Mouse (Mus musculus) Muller cell, postnatal 12 days (primary cell): Measurements from ENCODE around the gene Clspn.
"Not testable (repeated sequence)": the region's sequence is repeated elsewhere in the genome, so short reads cannot be mapped to it uniquely, and the experiment has no call there.

Experiments
- DNase-seq: peaks from one replicate; pipeline ENCODE4 v3.0.0-alpha.2; 2015; ENCODE audit errors: inconsistent ontology term

The Clspn gene

DNA sequence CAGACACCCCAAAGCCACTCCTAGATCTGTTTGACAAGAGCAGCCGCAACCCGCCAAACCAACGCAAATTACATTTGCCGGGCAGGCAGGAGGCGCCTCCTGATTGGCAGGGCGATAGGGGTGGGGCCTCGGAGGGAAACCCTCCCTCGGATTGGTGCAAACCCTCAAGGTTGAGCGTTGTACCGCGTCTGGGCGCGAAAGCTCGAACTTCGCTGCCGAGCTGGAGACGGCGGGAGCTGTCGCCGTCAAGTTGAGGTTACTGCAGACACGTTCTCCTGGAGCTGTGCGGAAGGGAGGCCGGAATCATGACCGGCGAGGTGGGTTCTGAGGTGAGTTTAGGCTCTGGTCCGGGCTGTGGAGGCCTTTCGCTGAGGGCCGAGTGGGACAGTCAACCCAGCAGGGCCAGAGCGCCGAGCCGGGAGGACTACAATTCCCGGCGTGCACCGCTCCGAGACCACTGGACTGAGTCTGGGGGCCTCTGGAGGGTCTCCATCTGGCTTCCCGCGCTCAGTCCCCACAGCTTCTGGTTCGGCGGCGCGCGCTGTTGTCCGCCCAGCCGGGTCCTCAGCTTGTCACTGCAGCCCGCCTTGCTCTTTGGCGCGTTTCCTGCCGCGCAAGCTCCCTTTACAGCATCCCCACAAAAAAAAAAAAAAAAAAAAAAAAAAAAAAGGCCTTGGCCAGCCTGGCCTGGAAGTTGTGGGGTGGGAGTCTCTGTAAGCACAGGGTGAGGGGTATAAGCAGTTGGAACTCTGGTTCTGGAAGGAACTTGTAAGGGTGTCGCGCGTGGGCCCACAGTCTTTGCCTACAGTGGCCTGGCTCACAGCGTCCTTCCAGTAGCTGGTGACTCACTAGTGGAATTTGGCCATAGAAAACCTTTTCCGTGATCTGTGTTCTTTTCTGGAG, at the start of gene Clspn:
Gene Clspn (plus strand): TSS at position 127 of the 903 bp plus-strand sequence.
- peak; percentile 92 for DNase-seq

DNA sequence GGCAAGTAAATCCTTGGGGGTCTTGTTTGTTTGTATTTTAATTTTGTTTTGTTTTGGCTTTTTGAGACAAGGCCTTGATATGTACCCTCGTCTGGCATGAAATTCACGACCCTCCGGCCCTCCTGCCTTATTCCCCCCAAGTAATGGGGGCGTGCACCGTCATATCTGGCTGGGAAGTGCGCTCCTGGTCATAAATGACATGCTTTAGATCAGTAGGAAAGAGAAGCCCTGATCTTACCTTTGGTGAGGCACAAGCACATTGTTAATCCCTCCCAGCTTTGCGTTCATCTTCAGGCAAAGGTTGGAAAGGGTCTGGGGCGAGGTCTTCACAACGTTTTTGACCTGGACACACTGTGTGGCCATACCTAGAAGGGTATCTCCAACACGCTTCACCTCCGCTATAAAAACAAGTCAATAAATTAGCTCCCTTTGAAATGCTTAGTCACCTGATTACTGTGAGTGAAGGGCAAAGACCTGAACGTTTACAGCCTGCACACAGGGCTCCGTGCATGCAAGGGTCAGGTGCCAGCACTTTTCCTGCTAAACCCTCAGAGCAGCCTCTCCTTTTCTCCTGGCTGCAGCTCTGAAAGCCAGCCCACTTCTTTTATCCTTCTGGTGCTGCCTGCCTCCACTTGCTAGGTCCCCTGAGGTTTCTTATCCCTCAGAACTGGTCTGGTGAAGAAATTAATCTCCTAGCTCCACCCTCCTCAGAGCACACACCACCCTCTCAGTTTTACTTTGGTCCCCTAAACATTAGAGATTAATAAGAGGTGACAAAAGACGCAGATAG, 48.4 kb upstream of the Clspn start:
- DNase-seq: no peak

DNA sequence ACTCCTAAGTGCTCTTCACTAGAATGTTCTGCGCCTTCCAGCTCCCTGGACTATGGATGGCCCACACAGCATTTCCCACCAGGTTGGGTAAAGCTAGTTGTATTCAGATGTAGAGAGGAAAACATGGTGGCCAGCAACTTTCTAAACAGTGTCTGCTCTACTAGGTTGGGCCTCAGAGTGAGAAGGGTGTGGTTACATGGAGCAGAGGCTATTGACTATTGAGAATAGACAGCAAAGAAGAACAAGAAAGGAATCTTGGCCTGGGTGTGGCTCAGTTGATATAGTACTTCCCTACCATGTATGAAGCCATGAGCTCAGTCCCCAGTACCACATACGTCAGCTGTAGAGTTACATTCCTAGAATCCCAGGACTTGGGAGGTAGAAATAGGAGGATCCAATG, 47.7 kb upstream of the Clspn start:
- no peak for DNase-seq

DNA sequence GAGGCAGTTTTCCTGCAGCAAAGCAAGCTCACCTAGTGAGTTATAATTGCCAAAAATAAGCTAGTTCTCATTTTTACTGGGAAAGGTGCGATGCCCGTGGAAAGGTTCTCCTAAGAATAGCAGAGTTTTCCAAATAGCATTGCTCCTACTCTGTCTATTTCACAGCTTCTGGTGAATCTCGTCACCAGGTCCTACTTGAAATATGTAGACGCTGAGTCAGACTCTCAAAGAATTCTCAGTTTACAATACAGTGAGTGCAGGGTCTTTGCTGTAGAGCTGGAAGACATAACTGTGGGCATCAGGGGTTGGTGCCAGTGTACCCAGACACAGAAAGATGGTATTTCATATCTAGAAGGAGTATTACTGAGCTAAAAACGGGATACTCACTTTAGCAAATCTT, 45.7 kb upstream of the Clspn start:
- DNase-seq: no peak

DNA sequence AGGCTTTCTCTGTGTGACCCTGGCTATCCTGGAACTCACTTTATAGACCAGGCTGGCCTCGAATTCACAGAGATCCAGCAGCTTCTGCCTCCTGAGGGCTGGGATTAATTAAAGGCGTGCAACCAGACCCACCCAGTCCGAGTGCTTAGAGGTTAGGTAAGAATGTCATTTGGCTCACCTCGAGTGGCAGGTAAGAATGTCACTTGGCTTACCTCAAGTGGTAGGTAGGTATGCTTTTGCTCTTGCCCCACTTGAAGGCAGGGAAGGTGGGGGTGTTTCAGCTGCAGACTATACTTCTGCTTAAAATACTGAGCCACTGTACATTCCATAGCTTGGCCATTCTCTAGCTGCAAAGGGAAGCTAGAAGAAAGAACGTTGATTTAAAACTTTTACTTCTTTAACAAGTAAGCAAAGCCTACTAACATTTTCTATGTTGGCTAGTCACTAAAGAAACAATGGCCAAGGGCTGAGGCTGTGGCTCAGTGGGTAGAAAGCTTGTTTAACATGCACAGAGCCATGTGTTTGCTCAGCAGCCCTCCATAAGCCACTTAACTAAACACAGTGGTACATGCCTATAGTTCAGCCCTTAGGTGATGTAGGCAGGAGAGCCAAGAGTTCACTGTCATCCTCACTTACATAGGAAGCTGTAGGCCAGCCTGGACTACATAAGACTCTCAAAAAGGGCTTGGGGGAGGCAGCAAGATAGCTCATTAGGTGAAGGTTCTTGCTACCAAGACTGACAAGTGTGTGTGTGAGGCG, 44.2 kb upstream of the Clspn start:
- no peak for DNase-seq

DNA sequence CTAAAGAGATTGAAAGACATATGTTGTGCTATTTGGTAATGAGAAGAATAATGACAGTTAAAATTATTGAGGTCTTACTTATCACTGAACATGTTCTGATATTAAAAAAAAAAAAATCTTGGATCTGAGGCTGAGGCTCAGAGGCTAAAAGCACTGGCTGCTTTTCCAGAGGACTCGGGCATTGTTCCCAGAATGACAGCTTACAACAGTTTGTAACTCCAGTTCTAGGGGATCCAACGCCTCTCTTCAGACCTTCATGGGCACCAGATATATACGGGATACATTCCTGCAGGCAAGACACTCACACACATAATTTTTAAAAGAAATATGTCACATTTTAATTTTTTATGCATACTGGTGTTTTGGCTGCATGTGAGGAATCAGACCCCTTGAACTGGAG, 30.6 kb upstream of the Clspn start:
- no peak for DNase-seq

DNA sequence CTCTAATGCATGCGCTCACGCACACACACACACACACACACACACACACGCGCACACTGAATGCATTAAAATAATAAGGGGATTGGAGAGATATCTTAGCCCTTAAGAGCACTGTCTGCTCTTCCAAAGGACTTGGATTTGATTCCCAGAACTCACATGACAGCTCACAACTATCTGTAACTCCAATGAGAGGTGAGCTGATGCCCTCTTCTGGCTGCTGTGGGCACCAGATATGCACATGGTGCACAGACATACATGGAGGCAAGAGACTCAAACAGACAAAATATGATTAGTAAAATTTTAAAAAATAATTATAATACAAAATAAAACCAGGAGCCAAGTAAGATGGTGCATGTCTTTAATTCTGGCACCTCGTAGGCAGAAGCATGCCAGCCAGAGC, 29.9 kb upstream of the Clspn start:
- DNase-seq: no peak

- DNase-seq: no peak
Observed at GRCm38 (mm10) chr4:126532292-126532691, 24.4 kb upstream of the Clspn start.

GRCm38 (mm10) chr4:126532827-126533728, 23.7 kb upstream of the Clspn start, which contains the start of gene Ago4:
TSS of gene Ago4 (minus strand) at chr4:126533472.
- peak; percentile 83 for DNase-seq

- DNase-seq: no peak
Observed at GRCm38 (mm10) chr4:126533729-126534070, 23.0 kb upstream of the Clspn start.

DNA sequence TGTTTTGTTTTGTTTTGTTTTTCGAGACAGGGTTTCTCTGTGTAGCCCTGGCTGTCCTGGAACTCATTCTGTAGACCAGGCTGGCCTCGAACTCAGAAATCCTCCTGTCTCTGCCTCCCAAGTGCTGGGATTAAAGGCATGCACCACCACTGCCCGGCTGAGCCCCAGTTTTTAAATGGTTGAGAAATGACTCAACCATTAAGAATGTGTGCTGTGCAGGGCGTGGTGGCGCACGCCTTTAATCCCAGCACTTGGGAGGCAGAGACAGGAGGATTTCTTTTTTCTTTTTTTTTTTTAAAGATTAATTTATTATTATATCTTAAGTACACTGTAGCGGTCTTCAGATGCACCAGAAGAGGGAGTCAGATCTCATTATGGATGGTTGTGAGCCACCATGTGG, 21.1 kb upstream of the Clspn start:
- DNase-seq: not testable (repeated sequence)

DNA sequence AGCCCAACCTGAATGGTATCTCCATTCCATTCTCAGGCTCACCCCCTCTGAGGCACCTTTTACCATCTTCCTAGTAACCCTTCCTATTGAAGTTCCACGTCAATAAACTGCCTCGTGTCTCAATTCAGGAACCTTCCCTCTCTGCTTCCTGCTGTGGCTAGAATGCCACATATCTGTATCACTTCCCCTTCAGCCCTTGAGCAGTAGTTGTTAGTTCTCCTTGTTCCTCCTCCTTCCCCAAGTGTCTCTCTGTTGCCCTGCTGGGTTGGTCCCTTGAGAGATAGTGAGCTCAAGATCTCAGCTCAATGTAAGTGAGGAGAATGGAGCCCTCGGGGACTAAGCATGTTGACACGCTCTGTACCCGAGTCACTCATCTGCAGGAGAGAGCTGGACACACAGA, 19.9 kb upstream of the Clspn start:
- DNase-seq: no peak

GRCm38 (mm10) chr4:126540487-126541071, 16.2 kb upstream of the Clspn start:
- no peak for DNase-seq

GRCm38 (mm10) chr4:126542838-126543237, 13.9 kb upstream of the Clspn start:
- no peak for DNase-seq

- DNase-seq: no peak
Observed at GRCm38 (mm10) chr4:126545016-126545415, 11.7 kb upstream of the Clspn start.

DNA sequence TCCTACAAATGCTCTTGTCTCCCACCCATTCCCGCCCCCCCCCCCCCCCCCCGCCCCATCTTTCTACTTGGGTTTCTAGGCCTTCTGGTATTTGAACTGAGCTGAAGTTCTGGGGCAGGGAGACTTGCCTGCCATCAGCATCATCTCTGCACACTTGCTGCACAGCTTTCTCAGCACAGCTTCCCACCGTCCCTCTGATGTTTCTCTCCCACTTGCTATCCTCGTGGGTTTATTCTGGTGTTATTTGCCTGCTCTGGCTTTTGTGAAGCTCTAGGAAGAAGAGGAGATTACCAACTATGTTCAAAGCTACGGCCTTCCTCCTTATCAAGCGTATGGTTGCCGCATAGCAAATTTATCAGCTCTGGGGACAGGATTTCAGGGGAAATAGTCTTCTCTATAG, 11.0 kb upstream of the Clspn start:
- DNase-seq: no peak

- DNase-seq: no peak
Observed at GRCm38 (mm10) chr4:126546183-126546582, 10.6 kb upstream of the Clspn start.

GRCm38 (mm10) chr4:126552136-126552535, 4.6 kb upstream of the Clspn start:
- peak; percentile 9 for DNase-seq

GRCm38 (mm10) chr4:126553105-126553504, 3.6 kb upstream of the Clspn start:
- DNase-seq: peak; percentile 80

GRCm38 (mm10) chr4:126553685-126554084, 3.0 kb upstream of the Clspn start:
- no peak for DNase-seq

GRCm38 (mm10) chr4:126554462-126554861, 2.3 kb upstream of the Clspn start:
- DNase-seq: peak; percentile 40
